Mouse (Mus musculus) heart, embryonic 16.5 days (tissue): Measurements from ENCODE around the gene Steap2. TPM values are rescaled to one million over a fixed set of nuclear protein-coding genes. Genes with fewer than 3 reads are reported as not detected.

Source experiments
- ATAC-seq: fragments of 200-750 bp; cut with Nextera tagmentation; replicated peaks from 2 replicates; pipeline ENCODE4 v1.8.0; 2017; ENCODE audit warnings: moderate number of reproducible peaks; ENCODE audit not compliant: insufficient read depth, low FRiP score; ENCODE audit errors: extremely low read depth
- H3K27ac ChIP-seq: fragments of 300-500 bp; sonication (generic); 2 replicates; pipeline ENCODE4 v1.5.1; 2014; ENCODE audit warnings: mild to moderate bottlenecking, low read length, control low read depth, moderate library complexity
- H3K27me3 ChIP-seq: fragments of 300-500 bp; sonication (generic); 2 replicates; pipeline ENCODE4 v1.6.1; 2014; ENCODE audit warnings: low read length, mixed read lengths; ENCODE audit not compliant: control insufficient read depth, insufficient read depth
- H3K36me3 ChIP-seq: fragments of 300-500 bp; sonication (generic); 2 replicates; pipeline ENCODE4 v1.6.1; 2014; ENCODE audit not compliant: control insufficient read depth, insufficient read depth
- H3K4me1 ChIP-seq: fragments of 300-500 bp; sonication (generic); 2 replicates; pipeline ENCODE4 v1.6.1; 2014; ENCODE audit warnings: low read length, mixed read lengths; ENCODE audit not compliant: control insufficient read depth, insufficient read depth
- H3K4me2 ChIP-seq: fragments of 300-500 bp; sonication (generic); 2 replicates; pipeline ENCODE4 v1.6.1; 2014; ENCODE audit warnings: low read depth, mild to moderate bottlenecking, control low read depth, low read length
- H3K4me3 ChIP-seq: fragments of 300-500 bp; sonication (generic); 2 replicates; pipeline ENCODE4 v1.5.1; 2014; ENCODE audit warnings: mild to moderate bottlenecking, control low read depth, low read length
- H3K9ac ChIP-seq: fragments of 300-500 bp; sonication (generic); 2 replicates; pipeline ENCODE4 v1.6.1; 2014; ENCODE audit warnings: low read length, control low read depth
- H3K9me3 ChIP-seq: fragments of 300-500 bp; sonication (generic); replicated peaks from 2 replicates; pipeline ENCODE4 v1.6.1; 2016; ENCODE audit warnings: low read length; ENCODE audit not compliant: control insufficient read depth
- WGBS: fragments of 180-500 bp; shearing (Covaris S2); extraction: QIAGEN DNeasy Blood & Tissue Kit; methylation state at CpG from one replicate; pipeline ENCODE4 v1.1.7; 2014; 5-methylcytosine and 5-hydroxymethylcytosine counted together
- polyA plus RNA-seq: library from polyadenylated mRNA; unstranded; fragments of >200 nt; fragmentation: Nextera tagmentation; extraction: Ambion mirVana; gene quantifications from 2 replicates; pipeline ENCODE4 v1.2.1, GENCODE M21; 2015

Steap2 gene
- 2.1 and 2.3 TPM in 2 replicates for polyA plus RNA-seq

- H3K4me2 ChIP-seq: peak within 1 kb of the TSS; percentile 93
- under 1% methylated on average over 66 of the region's 66 CpGs for WGBS
- peak within 1 kb of the TSS; percentile 85 for H3K9ac ChIP-seq
- ATAC-seq: peak; percentile 93
- no peak within 1 kb of the TSS for H3K27ac ChIP-seq
- peak within 1 kb of the TSS; percentile 85 for H3K4me3 ChIP-seq
- H3K9me3 ChIP-seq: no peaks in the 10 kb centered on the region
- no peaks in the 10 kb centered on the region for H3K4me1 ChIP-seq
- no peaks in the 10 kb centered on the region; the same call in 1 of the 2 replicates for H3K27me3 ChIP-seq
- no peaks in the 10 kb centered on the region for H3K36me3 ChIP-seq
Observed at GRCm38 (mm10) chr5:5693956-5694653, at the start of gene Steap2. TSS of gene Steap2 (minus strand) at chr5:5694578.

GRCm38 (mm10) chr5:5734445-5734844 is 40.1 kb upstream of the Steap2 start:
- WGBS: 89% methylated on average over 9 of the region's 9 CpGs
- no peak for ATAC-seq
- no peaks in the 10 kb centered on the region for H3K9me3 ChIP-seq
- H3K4me2 ChIP-seq: no peak overlapping the region
- no peak overlapping the region for H3K27ac ChIP-seq
- H3K9ac ChIP-seq: no peak overlapping the region
- H3K27me3 ChIP-seq: no peaks in the 10 kb centered on the region
- no peaks in the 10 kb centered on the region for H3K4me1 ChIP-seq
- H3K36me3 ChIP-seq: no peaks in the 10 kb centered on the region
- H3K4me3 ChIP-seq: no peak overlapping the region

GRCm38 (mm10) chr5:5732858-5733257 is 38.5 kb upstream of the Steap2 start:
- no peak overlapping the region for H3K4me2 ChIP-seq

GRCm38 (mm10) chr5:5732208-5732607 is 37.8 kb upstream of the Steap2 start:
- Histone ChIP-seq H3K4me2 (no peak overlapping the region), H3K4me1 (no peaks in the 10 kb centered on the region), H3K36me3 (no peaks in the 10 kb centered on the region), H3K27me3 (no peaks in the 10 kb centered on the region), H3K9me3 (no peaks in the 10 kb centered on the region), H3K4me3 (no peak overlapping the region), H3K9ac (no peak overlapping the region), H3K27ac (no peak overlapping the region)
- ATAC-seq: no peak
- WGBS: 88% methylated on average over 3 of the region's 3 CpGs

More at GRCm38 (mm10) chr5:5732858-5733257, 38.5 kb upstream of the Steap2 start:
- Histone ChIP-seq H3K36me3 (no peaks in the 10 kb centered on the region), H3K27me3 (no peaks in the 10 kb centered on the region), H3K27ac (no peak overlapping the region), H3K9me3 (no peaks in the 10 kb centered on the region), H3K4me1 (no peaks in the 10 kb centered on the region), H3K9ac (no peak overlapping the region), H3K4me3 (no peak overlapping the region)
- no peak for ATAC-seq
- WGBS: 67% methylated on average over 2 of the region's 2 CpGs

GRCm38 (mm10) chr5:5729904-5730303 is 35.5 kb upstream of the Steap2 start:
- Histone ChIP-seq H3K36me3 (no peaks in the 10 kb centered on the region), H3K4me1 (no peaks in the 10 kb centered on the region), H3K27ac (no peak overlapping the region), H3K27me3 (no peaks in the 10 kb centered on the region), H3K4me2 (no peak overlapping the region), H3K9me3 (no peaks in the 10 kb centered on the region), H3K4me3 (no peak overlapping the region), H3K9ac (no peak overlapping the region)
- 89% methylated on average over 4 of the region's 4 CpGs for WGBS
- ATAC-seq: no peak

- H3K27ac ChIP-seq: no peak overlapping the region
- H3K9ac ChIP-seq: no peak overlapping the region
- H3K4me2 ChIP-seq: no peak overlapping the region
- H3K36me3 ChIP-seq: no peaks in the 10 kb centered on the region
- H3K4me3 ChIP-seq: no peak overlapping the region
- no peaks in the 10 kb centered on the region for H3K27me3 ChIP-seq
- H3K4me1 ChIP-seq: no peaks in the 10 kb centered on the region
- no peak for ATAC-seq
- no peaks in the 10 kb centered on the region for H3K9me3 ChIP-seq
- 79% methylated on average over 7 of the region's 7 CpGs for WGBS
Observed at GRCm38 (mm10) chr5:5722217-5722616, 27.8 kb upstream of the Steap2 start.

GRCm38 (mm10) chr5:5711032-5711431 is 16.7 kb upstream of the Steap2 start:
- Histone ChIP-seq H3K4me1 (no peaks in the 10 kb centered on the region), H3K36me3 (no peaks in the 10 kb centered on the region), H3K4me3 (no peak overlapping the region), H3K27me3 (no peaks in the 10 kb centered on the region), H3K27ac (no peak overlapping the region), H3K4me2 (no peak overlapping the region), H3K9me3 (no peaks in the 10 kb centered on the region), H3K9ac (no peak overlapping the region)
- 60% methylated on average over 4 of the region's 4 CpGs for WGBS
- ATAC-seq: no peak

- H3K4me2 ChIP-seq: no peak overlapping the region
- no peak overlapping the region for H3K9ac ChIP-seq
- WGBS: 63% methylated on average over 13 of the region's 13 CpGs
- ATAC-seq: no peak
- no peak overlapping the region for H3K4me3 ChIP-seq
- H3K36me3 ChIP-seq: no peaks in the 10 kb centered on the region
- no peaks in the 10 kb centered on the region for H3K4me1 ChIP-seq
- no peak overlapping the region for H3K27ac ChIP-seq
- no peaks in the 10 kb centered on the region for H3K27me3 ChIP-seq
- H3K9me3 ChIP-seq: no peaks in the 10 kb centered on the region
Observed at GRCm38 (mm10) chr5:5707341-5708278, 13.2 kb upstream of the Steap2 start.

- ATAC-seq: no peak
- Histone ChIP-seq H3K4me2 (no peak overlapping the region), H3K36me3 (no peaks in the 10 kb centered on the region), H3K4me1 (no peaks in the 10 kb centered on the region), H3K9me3 (no peaks in the 10 kb centered on the region), H3K4me3 (no peak overlapping the region), H3K27me3 (no peaks in the 10 kb centered on the region), H3K27ac (no peak overlapping the region), H3K9ac (no peak overlapping the region)
- 60% methylated on average over 2 of the region's 2 CpGs for WGBS
Observed at GRCm38 (mm10) chr5:5705019-5705418, 10.6 kb upstream of the Steap2 start.
